Comparison of ENCODE assay signal across 8 mouse cellular contexts in genomic region chr15:11037711-11038110, GRCm38 (mm10). TPM values are rescaled to one million over a fixed set of nuclear protein-coding genes. Genes with fewer than 3 reads are reported as not detected.
DNase-seq lines count a peak whose midpoint lies in the region; ATAC-seq and TF ChIP-seq lines count a peak whose summit lies in the region.

Gene Rxfp3, minus strand, starts transcription at chr15:11037991.

- TF ChIP-seq CTCF in lung, embryonic 14.5 days (IDR thresholded peaks at IDR 0.05; ENCODE audit: low read depth): no peak

- H3K9ac ChIP-seq in lung, embryonic 14.5 days: no peak within 1 kb of the TSS
- H3K9ac ChIP-seq in embryonic facial prominence, embryonic 12.5 days: peak within 1 kb of the TSS; percentile 10; the same call in 1 of the 2 replicates
- H3K9ac ChIP-seq in hindbrain, embryonic 15.5 days: peak within 1 kb of the TSS; percentile 37
- peak within 1 kb of the TSS; percentile 59 for H3K9ac ChIP-seq in midbrain, embryonic 16.5 days (ENCODE audit: low read depth, low read length)

- no peaks in the 10 kb centered on the region for H3K36me3 ChIP-seq in lung, embryonic 14.5 days (ENCODE audit: insufficient read depth)
- H3K36me3 ChIP-seq in embryonic facial prominence, embryonic 12.5 days: no peaks in the 10 kb centered on the region
- H3K36me3 ChIP-seq in hindbrain, embryonic 15.5 days: no peaks in the 10 kb centered on the region
- no peaks in the 10 kb centered on the region for H3K36me3 ChIP-seq in midbrain, embryonic 16.5 days (ENCODE audit: control insufficient read depth, insufficient read depth, low read length)

- H3K9me3 ChIP-seq in lung, embryonic 14.5 days (ENCODE audit: low read depth, low read length): no peaks in the 10 kb centered on the region
- no peaks in the 10 kb centered on the region for H3K9me3 ChIP-seq in embryonic facial prominence, embryonic 12.5 days
- H3K9me3 ChIP-seq in hindbrain, embryonic 15.5 days: no peaks in the 10 kb centered on the region
- no peaks in the 10 kb centered on the region for H3K9me3 ChIP-seq in midbrain, embryonic 16.5 days (replicated peaks; ENCODE audit: control insufficient read depth, low read length, poor library complexity, severe bottlenecking)

- peak; percentile 37 for DNase-seq in lung, embryonic 14.5 days
- DNase-seq in lung, adult 18-20 months: no peak
- no peak for DNase-seq in layer of hippocampus, adult 8-10 months (ENCODE audit: low spot score in 2 of 2)
- DNase-seq in layer of hippocampus, postnatal 36 days: no peak
- no peak for DNase-seq in gastrocnemius, adult 18-20 months (ENCODE audit: low spot score)

- 0 out of 2 replicates have a peak, but pooled peaks cover 5% of the 10 kb centered on the region for H3K4me1 ChIP-seq in lung, embryonic 14.5 days (ENCODE audit: insufficient read depth)
- peaks cover 19% of the 10 kb centered on the region for H3K4me1 ChIP-seq in embryonic facial prominence, embryonic 12.5 days
- peaks cover 29% of the 10 kb centered on the region for H3K4me1 ChIP-seq in hindbrain, embryonic 15.5 days (replicated peaks)
- peaks cover 19% of the 10 kb centered on the region; the same call in 1 of the 2 replicates for H3K4me1 ChIP-seq in midbrain, embryonic 16.5 days (ENCODE audit: control insufficient read depth, insufficient read depth, low read length)

- H3K4me3 ChIP-seq in lung, embryonic 14.5 days (ENCODE audit: low read depth, low read length): peak within 1 kb of the TSS; percentile 36
- H3K4me3 ChIP-seq in embryonic facial prominence, embryonic 12.5 days: peak within 1 kb of the TSS; percentile 32
- peak within 1 kb of the TSS; percentile 45 for H3K4me3 ChIP-seq in hindbrain, embryonic 15.5 days
- peak within 1 kb of the TSS; percentile 44 for H3K4me3 ChIP-seq in midbrain, embryonic 16.5 days (ENCODE audit: low read depth, low read length)

- no peak within 1 kb of the TSS for H3K27ac ChIP-seq in lung, embryonic 14.5 days (ENCODE audit: low read depth)
- no peak within 1 kb of the TSS for H3K27ac ChIP-seq in embryonic facial prominence, embryonic 12.5 days
- H3K27ac ChIP-seq in hindbrain, embryonic 15.5 days (replicated peaks): no peak within 1 kb of the TSS
- H3K27ac ChIP-seq in midbrain, embryonic 16.5 days (ENCODE audit: low read length): no peak within 1 kb of the TSS

- peaks cover 37% of the 10 kb centered on the region for H3K27me3 ChIP-seq in lung, embryonic 14.5 days (ENCODE audit: insufficient read depth, low read length)
- peaks cover 52% of the 10 kb centered on the region for H3K27me3 ChIP-seq in embryonic facial prominence, embryonic 12.5 days
- H3K27me3 ChIP-seq in hindbrain, embryonic 15.5 days: peaks cover 41% of the 10 kb centered on the region
- peaks cover 39% of the 10 kb centered on the region for H3K27me3 ChIP-seq in midbrain, embryonic 16.5 days (ENCODE audit: control insufficient read depth, insufficient read depth, low read depth, low read length)

- peak within 1 kb of the TSS; percentile 60 for H3K4me2 ChIP-seq in lung, embryonic 14.5 days
- H3K4me2 ChIP-seq in embryonic facial prominence, embryonic 12.5 days (replicated peaks): peak within 1 kb of the TSS; percentile 53
- peak within 1 kb of the TSS; percentile 86 for H3K4me2 ChIP-seq in hindbrain, embryonic 15.5 days
- H3K4me2 ChIP-seq in midbrain, embryonic 16.5 days (ENCODE audit: low read length): peak within 1 kb of the TSS; percentile 81

- 4% methylated on average over 16 of the region's 16 CpGs for WGBS in lung, embryonic 14.5 days
- WGBS in embryonic facial prominence, embryonic 12.5 days: 3% methylated on average over 16 of the region's 16 CpGs
- 2% methylated on average over 16 of the region's 16 CpGs for WGBS in hindbrain, embryonic 15.5 days
- 3% methylated on average over 16 of the region's 16 CpGs for WGBS in midbrain, embryonic 16.5 days

- ATAC-seq in lung, embryonic 14.5 days (ENCODE audit: insufficient read depth): no peak
- ATAC-seq in embryonic facial prominence, embryonic 12.5 days (ENCODE audit: insufficient number of reproducible peaks, insufficient read depth, low FRiP score, low TSS enrichment): no peak
- ATAC-seq in hindbrain, embryonic 15.5 days (ENCODE audit: low FRiP score, low read depth): no peak
- no peak for ATAC-seq in midbrain, embryonic 16.5 days

RNA-seq across cellular contexts. Expression of gene Rxfp3, which starts in this region (rescaled TPM):
- polyA plus RNA-seq in lung, embryonic 14.5 days (2014; fragmentation: Nextera tagmentation; extraction: Ambion mirVana): 0.04 and 0.07 TPM in 2 replicates
- polyA plus RNA-seq in embryonic facial prominence, embryonic 12.5 days (2016; fragmentation: Nextera tagmentation; extraction: Ambion mirVana): 2.6 and 2.8 TPM in 2 replicates
- polyA plus RNA-seq in hindbrain, embryonic 15.5 days (2015; fragmentation: Nextera tagmentation; extraction: Ambion mirVana): 5.6 TPM in 2 replicates
- 2.6 and 3.5 TPM in 2 replicates for polyA plus RNA-seq in midbrain, embryonic 16.5 days (2015; fragmentation: Nextera tagmentation; extraction: Ambion mirVana)
- 1 to 10 TPM; 4.5 to 5.0 (median 4.8) TPM for total RNA-seq in layer of hippocampus, adult 8-10 months (2022)
- 1 to 10 TPM; 5.0 to 6.3 TPM for total RNA-seq in layer of hippocampus, postnatal 36 days (2021)
- not detected for total RNA-seq in gastrocnemius, adult 18-20 months (2021)

Comparison
In these comparisons a context has a peak if more than half of its experiments do, and no peak if none do; other contexts are left out.
1. RNA of gene Rxfp3 (total RNA-seq): 5.0 to 6.3 TPM in layer of hippocampus, postnatal 36 days and 4.5 to 5.0 TPM in layer of hippocampus, adult 8-10 months; not detected in gastrocnemius, adult 18-20 months; every median in the first group is over 4 times any median in the second.
2. Peak in DNase-seq, H3K4me3 ChIP-seq and H3K4me2 ChIP-seq in lung, embryonic 14.5 days; RNA of the gene not detected or under 1 TPM.
3. Peak in every context shown above with its lines, with median percentiles within 50 percentile points of each other: H3K4me2 ChIP-seq and H3K4me3 ChIP-seq.